Mouse (Mus musculus) kidney, embryonic 15.5 days (tissue): ENCODE measurements at regions not wholly inside any gene's neighbourhood (a gene's known extent, or its start where the extent isn't known, plus 50 kb on each side); places are given as distances from the start of the nearest gene placed in this dataset.

Experiments
- ATAC-seq: fragments of 200-750 bp; cut with Nextera tagmentation; replicated peaks from 2 replicates; pipeline ENCODE4 v1.8.0; 2017; ENCODE audit warnings: moderate TSS enrichment; ENCODE audit not compliant: low FRiP score
- H3K27ac ChIP-seq: fragments of 300-500 bp; sonication (generic); 2 replicates; pipeline ENCODE4 v1.5.1; 2015; ENCODE audit warnings: mild to moderate bottlenecking, inconsistent platforms
- H3K27me3 ChIP-seq: fragments of 300-500 bp; sonication (generic); 2 replicates; pipeline ENCODE4 v1.6.1; 2015; ENCODE audit warnings: inconsistent platforms
- H3K36me3 ChIP-seq: fragments of 300-500 bp; sonication (generic); 2 replicates; pipeline ENCODE4 v1.6.1; 2015; ENCODE audit warnings: inconsistent platforms
- H3K4me1 ChIP-seq: fragments of 300-500 bp; sonication (generic); 2 replicates; pipeline ENCODE4 v1.6.1; 2015; ENCODE audit warnings: inconsistent platforms
- H3K4me2 ChIP-seq: fragments of 300-500 bp; sonication (generic); 2 replicates; pipeline ENCODE4 v1.6.1; 2015; ENCODE audit warnings: moderate library complexity, mild to moderate bottlenecking, inconsistent platforms
- H3K4me3 ChIP-seq: fragments of 300-500 bp; sonication (generic); replicated peaks from 2 replicates; pipeline ENCODE4 v1.5.1; 2015; ENCODE audit warnings: mild to moderate bottlenecking, inconsistent platforms
- H3K9ac ChIP-seq: fragments of 300-500 bp; sonication (generic); 2 replicates; pipeline ENCODE4 v1.6.1; 2015; ENCODE audit warnings: mild to moderate bottlenecking, inconsistent platforms
- H3K9me3 ChIP-seq: fragments of 300-500 bp; sonication (generic); replicated peaks from 2 replicates; pipeline ENCODE4 v1.6.1; 2016; ENCODE audit warnings: inconsistent platforms
- WGBS: fragments of 180-500 bp; shearing (Covaris S2); methylation state at CpG from one replicate; pipeline ENCODE4 v1.1.7; 2015; ENCODE audit warnings: mixed read lengths; 5-methylcytosine and 5-hydroxymethylcytosine counted together

DNA sequence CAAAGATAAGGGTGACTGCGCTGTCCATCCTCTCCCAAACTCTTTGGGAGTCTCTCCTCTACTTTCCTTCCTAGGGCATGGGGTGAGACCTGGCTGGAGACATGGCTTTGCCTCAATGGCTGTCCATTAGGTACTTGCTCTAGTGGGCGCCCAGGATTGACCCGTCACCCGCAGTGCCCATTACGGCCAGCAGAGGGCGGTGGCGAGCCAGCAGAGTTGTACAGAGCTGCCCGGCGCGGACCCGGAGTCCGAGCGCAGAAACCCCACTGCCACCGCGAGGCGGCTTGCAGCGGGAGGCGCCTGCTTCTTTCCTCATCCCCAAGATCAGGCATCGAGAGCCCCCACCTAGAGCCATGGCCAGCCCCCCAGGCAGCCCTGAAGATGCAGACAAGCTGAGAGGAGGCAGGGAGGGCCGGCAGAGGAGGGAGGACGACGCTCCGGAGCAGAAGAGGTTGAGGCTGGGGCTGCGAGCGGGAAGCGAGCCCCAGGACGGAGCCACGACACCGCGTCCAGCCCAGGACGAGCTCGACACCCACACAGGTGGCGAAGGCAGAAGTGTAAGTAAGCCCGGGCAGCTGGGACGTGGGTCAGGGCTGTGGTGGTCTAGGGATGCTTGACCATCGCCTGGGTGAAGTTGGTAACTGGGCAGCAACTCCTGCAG is 50.9 kb upstream of the Eef2kmt start:
- H3K4me1 ChIP-seq: peaks cover 6% of the 10 kb centered on the region
- whole genome bisulfite sequencing: under 1% methylated on average over 36 of the region's 36 CpGs
- peak overlapping the region; percentile 44 for H3K4me3 ChIP-seq
- H3K27me3 ChIP-seq: peaks cover 16% of the 10 kb centered on the region
- no peaks in the 10 kb centered on the region for H3K36me3 ChIP-seq
- H3K27ac ChIP-seq: no peak overlapping the region
- H3K9me3 ChIP-seq: no peaks in the 10 kb centered on the region
- H3K9ac ChIP-seq: peak overlapping the region; percentile 41; the same call in 1 of the 2 replicates
- peak; percentile 92 for ATAC-seq
- peak overlapping the region; percentile 91 for H3K4me2 ChIP-seq
